Mouse (Mus musculus) liver, embryonic 14.5 days (tissue): Measurements from ENCODE around the gene Ifna6.
"Not testable (repeated sequence)": the region's sequence is repeated elsewhere in the genome, so short reads cannot be mapped to it uniquely, and the experiment has no call there.

Source experiments
- CTCF ChIP-seq: IDR thresholded peaks from 2 replicates; pipeline ENCODE4 v1.5.1; 2016; ENCODE audit warnings: antibody characterized with exemption, low read depth, control low read depth
- EP300 ChIP-seq: IDR thresholded peaks from 2 replicates; pipeline ENCODE4 v1.6.1; 2016; ENCODE audit warnings: antibody characterized with exemption, low read depth

DNA sequence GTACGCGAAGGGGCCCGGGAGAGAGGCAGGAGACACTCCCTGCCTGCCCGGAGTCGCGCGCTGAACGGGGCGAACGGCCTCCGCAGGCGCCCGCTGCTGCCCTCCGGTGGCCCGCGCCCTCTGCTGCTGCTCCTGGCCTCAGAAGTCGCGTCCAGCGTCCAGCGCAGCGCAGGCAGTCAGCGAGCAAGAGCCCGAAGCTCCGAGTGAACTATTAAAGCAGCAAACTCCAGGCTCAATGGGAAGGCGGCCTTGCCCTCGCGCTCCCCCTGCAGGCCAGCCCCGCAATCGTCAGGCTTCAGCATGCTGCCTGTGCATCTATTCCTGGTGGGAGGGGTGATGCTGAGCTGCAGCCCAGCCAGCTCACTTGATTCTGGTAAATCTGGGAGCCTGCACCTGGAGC lies 24.3 kb upstream of the Ifna6 start, which contains the start of gene Gm13287:
- TF ChIP-seq CTCF, EP300: not testable (repeated sequence)
